Mouse (Mus musculus) kidney, adult 18-20 months (tissue): ENCODE measurements around the gene Armc7.
"Not testable (repeated sequence)": the region's sequence is repeated elsewhere in the genome, so short reads cannot be mapped to it uniquely, and the experiment has no call there.

Experiments
- DNase-seq: peaks from one replicate; pipeline ENCODE4 v3.0.0; 2021

The Armc7 gene

GRCm38 (mm10) chr11:115475025-115475757 lies at the start of gene Armc7:
Armc7 (plus strand) TSS chr11:115475667.
- DNase-seq, result peak; percentile 97

GRCm38 (mm10) chr11:115425671-115426070 lies 49.8 kb upstream of the Armc7 start:
- no peak for DNase-seq

GRCm38 (mm10) chr11:115427482-115428331 lies 47.8 kb upstream of the Armc7 start:
- peak; percentile 74 for DNase-seq

GRCm38 (mm10) chr11:115429307-115429706 lies 46.2 kb upstream of the Armc7 start:
- DNase-seq, result no peak

- DNase-seq, result no peak
Measured at GRCm38 (mm10) chr11:115430561-115430960, 44.9 kb upstream of the Armc7 start.

GRCm38 (mm10) chr11:115432814-115433213 lies 42.7 kb upstream of the Armc7 start:
- no peak for DNase-seq

- DNase-seq, result no peak
Measured at GRCm38 (mm10) chr11:115433342-115433741, 42.1 kb upstream of the Armc7 start.

GRCm38 (mm10) chr11:115435596-115436337 lies 39.7 kb upstream of the Armc7 start:
- no peak for DNase-seq

GRCm38 (mm10) chr11:115437571-115438122 lies 37.8 kb upstream of the Armc7 start:
- no peak for DNase-seq

GRCm38 (mm10) chr11:115439326-115439725 lies 36.1 kb upstream of the Armc7 start:
- DNase-seq, result no peak

- no peak for DNase-seq
Measured at GRCm38 (mm10) chr11:115439906-115440595, 35.4 kb upstream of the Armc7 start, which contains the start of gene Trim80. Trim80 (plus strand) TSS chr11:115440545.

- DNase-seq, result no peak
Measured at GRCm38 (mm10) chr11:115441417-115441816, 34.0 kb upstream of the Armc7 start.

GRCm38 (mm10) chr11:115446906-115447305 lies 28.6 kb upstream of the Armc7 start:
- DNase-seq, result peak; percentile 60

- peak; percentile 61 for DNase-seq
Measured at GRCm38 (mm10) chr11:115447321-115447885, 28.1 kb upstream of the Armc7 start.

GRCm38 (mm10) chr11:115448075-115448474 lies 27.4 kb upstream of the Armc7 start:
- DNase-seq, result peak; percentile 77

- DNase-seq, result peak; percentile 84
Measured at GRCm38 (mm10) chr11:115448998-115449397, 26.5 kb upstream of the Armc7 start.

GRCm38 (mm10) chr11:115450176-115450575 lies 25.3 kb upstream of the Armc7 start:
- DNase-seq, result peak; percentile 37

- peak; percentile 34 for DNase-seq
Measured at GRCm38 (mm10) chr11:115451781-115452241, 23.7 kb upstream of the Armc7 start.

- no peak for DNase-seq
Measured at GRCm38 (mm10) chr11:115452281-115452860, 23.1 kb upstream of the Armc7 start.

GRCm38 (mm10) chr11:115453306-115453705 lies 22.2 kb upstream of the Armc7 start:
- peak; percentile 40 for DNase-seq

- not testable (repeated sequence) for DNase-seq
Measured at GRCm38 (mm10) chr11:115454822-115455221, 20.6 kb upstream of the Armc7 start.
